Mouse (Mus musculus) A20 (cell line): ENCODE measurements around the gene Lipe.

Experiments
- DNase-seq: peaks from one replicate; pipeline ENCODE4 v3.0.0-alpha.2; 2011; ENCODE audit warnings: low read depth, low spot score

The Lipe gene

GRCm38 (mm10) chr7:25385850-25386555, 12.5 kb downstream of the Lipe start:
- peak; percentile 75 for DNase-seq

- DNase-seq: no peak
Observed at GRCm38 (mm10) chr7:25385259-25385658, 13.3 kb downstream of the Lipe start.

- DNase-seq: no peak
Observed at GRCm38 (mm10) chr7:25384818-25385217, 13.7 kb downstream of the Lipe start.

GRCm38 (mm10) chr7:25384318-25384717, 14.2 kb downstream of the Lipe start:
- no peak for DNase-seq

- DNase-seq: no peak
Observed at GRCm38 (mm10) chr7:25383891-25384290, 14.6 kb downstream of the Lipe start.

GRCm38 (mm10) chr7:25383385-25383784, 15.1 kb downstream of the Lipe start:
- DNase-seq: no peak

- no peak for DNase-seq
Observed at GRCm38 (mm10) chr7:25382541-25382940, 16.0 kb downstream of the Lipe start.

- DNase-seq: no peak
Observed at GRCm38 (mm10) chr7:25381284-25381680, 17.2 kb downstream of the Lipe start.

- DNase-seq: no peak
Observed at GRCm38 (mm10) chr7:25380392-25381283, 17.9 kb downstream of the Lipe start.

GRCm38 (mm10) chr7:25379551-25380351, 18.8 kb downstream of the Lipe start:
- peak; percentile 30 for DNase-seq

- DNase-seq: no peak
Observed at GRCm38 (mm10) chr7:25378181-25379100, 20.1 kb downstream of the Lipe start.

GRCm38 (mm10) chr7:25377100-25377700, 21.3 kb downstream of the Lipe start:
- no peak for DNase-seq

- no peak for DNase-seq
Observed at GRCm38 (mm10) chr7:25376556-25376955, 22.0 kb downstream of the Lipe start.

GRCm38 (mm10) chr7:25372441-25372840, 26.1 kb downstream of the Lipe start:
- DNase-seq: no peak

GRCm38 (mm10) chr7:25369058-25369749, 29.3 kb downstream of the Lipe start, which contains the start of gene Cnfn:
Gene Cnfn (minus strand): TSS chr7:25369724.
- no peak for DNase-seq

- no peak for DNase-seq
Observed at GRCm38 (mm10) chr7:25368333-25368732, 30.2 kb downstream of the Lipe start.

- DNase-seq: no peak
Observed at GRCm38 (mm10) chr7:25367632-25368293, 30.7 kb downstream of the Lipe start.

GRCm38 (mm10) chr7:25365937-25366625, 32.4 kb downstream of the Lipe start:
- no peak for DNase-seq

- DNase-seq: no peak
Observed at GRCm38 (mm10) chr7:25363632-25364031, 34.9 kb downstream of the Lipe start.
